Mouse (Mus musculus) gastrocnemius, postnatal 10 days (tissue): ENCODE results near the gene Tnfaip2. TPM values are rescaled to one million over a fixed set of nuclear protein-coding genes. Genes with fewer than 3 reads are reported as not detected.
A peak's percentile ranks its signal among the peaks of the same experiment; 100 is the strongest.

ENCODE experiments used
- DNase-seq: peaks from one replicate; pipeline ENCODE4 v3.0.0; 2021; ENCODE audit warnings: mixed read lengths
- long read RNA-seq, 2 experiments: library from polyadenylated mRNA; stranded (forward); transcript quantifications; one replicate each; pipeline ENCODE4 v2.0.0; 2021
- total RNA-seq, 2 experiments: library from RNA; stranded (reverse); gene quantifications; 2 replicates each; pipeline ENCODE4 v1.2.3; 2021

Tnfaip2 gene
- 10 to 100 TPM; 37.0 to 47.7 TPM for total RNA-seq
- long read RNA-seq, experiment 1, transcript Tnfaip2-201 (12 exons, 3,762 nt), result major isoform, 62 of 82 reads
- long read RNA-seq, experiment 1, partial matches to known transcripts, result 15 of 82 reads
- long read RNA-seq, experiment 1, other reads (novel, unspliced or antisense), result 5 of 82 reads
- long read RNA-seq, experiment 2, transcript Tnfaip2-201 (12 exons, 3,762 nt), result major isoform, 26 of 39 reads
- long read RNA-seq, experiment 2, partial matches to known transcripts, result 10 of 39 reads
- long read RNA-seq, experiment 2, other reads (novel, unspliced or antisense), result 2 of 39 reads

DNA sequence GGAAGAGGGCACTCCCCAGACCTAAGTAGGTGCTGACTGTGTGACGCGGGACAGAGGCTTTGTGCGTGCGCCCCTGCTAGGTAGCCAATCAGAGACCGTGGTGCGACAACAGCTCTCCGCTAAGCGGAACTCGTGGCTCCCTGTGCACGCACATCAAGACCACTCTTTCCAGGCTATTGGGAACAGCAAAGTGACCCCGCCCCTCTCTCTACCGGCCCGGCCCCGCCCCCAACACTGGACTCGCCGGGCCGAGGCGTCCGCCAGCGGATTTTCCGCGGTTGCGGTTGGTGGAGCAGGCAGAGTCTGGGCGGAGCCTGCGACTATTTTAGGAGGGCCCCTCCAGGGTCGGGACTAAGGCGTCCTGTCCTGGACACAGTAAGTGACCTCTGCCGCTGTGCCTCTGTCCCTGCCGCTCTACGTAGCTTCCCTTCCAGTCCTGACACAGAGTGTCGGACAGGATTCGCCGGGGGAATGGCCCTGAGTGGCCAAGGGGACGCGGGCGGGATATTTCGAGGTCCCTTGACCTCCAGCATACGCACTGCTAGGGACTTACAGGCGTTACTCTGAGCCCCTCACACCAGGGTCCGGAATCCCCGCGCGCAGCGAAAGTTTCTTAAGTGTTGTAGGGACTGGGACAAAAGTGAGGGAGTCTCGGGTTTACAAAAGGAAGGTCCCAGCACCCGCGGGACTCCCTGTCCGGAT is at the start of gene Tnfaip2:
Tnfaip2 (plus strand) TSS at position 161 of the 702 bp plus-strand sequence.
- peak; percentile 80 for DNase-seq

DNA sequence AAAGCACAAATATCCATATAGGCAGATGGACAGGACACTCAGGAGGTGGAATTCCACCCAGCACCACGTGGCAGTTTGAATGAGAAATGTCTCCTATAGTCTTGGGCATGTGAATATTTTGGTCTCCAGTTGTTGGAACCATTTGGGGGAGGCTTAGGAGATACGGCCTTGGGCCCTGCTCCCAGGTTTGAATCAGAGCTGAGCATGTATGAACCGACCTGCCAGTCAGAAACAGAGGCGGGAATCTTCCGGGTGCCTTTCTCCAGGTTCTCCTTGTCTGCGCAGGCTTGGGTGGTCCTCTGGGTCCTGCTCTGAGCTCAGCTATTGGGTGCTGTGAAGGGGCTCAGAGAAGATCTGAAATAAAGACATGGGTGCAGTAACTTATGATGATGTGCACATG is 48.3 kb upstream of the Tnfaip2 start:
- DNase-seq, result no peak

DNA sequence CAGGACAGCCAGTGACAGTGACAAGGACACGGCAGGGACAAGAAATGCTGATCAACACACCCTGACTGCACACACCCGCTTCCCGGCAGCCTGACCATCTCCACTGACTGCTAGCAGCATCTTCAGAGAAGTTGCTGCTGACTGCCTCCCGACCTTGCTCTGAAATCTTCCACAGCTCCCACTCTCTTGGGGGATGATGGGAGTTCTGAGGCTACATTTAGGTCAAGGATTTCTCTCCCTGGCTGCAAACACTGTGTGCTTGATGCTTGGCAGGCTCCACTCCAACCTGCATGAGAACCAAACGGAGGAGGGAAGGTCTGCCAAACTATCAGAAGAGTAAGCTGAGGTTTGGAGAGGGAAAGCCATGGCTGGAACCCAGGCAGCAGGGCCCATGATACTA is 45.3 kb upstream of the Tnfaip2 start:
- DNase-seq, result no peak

DNA sequence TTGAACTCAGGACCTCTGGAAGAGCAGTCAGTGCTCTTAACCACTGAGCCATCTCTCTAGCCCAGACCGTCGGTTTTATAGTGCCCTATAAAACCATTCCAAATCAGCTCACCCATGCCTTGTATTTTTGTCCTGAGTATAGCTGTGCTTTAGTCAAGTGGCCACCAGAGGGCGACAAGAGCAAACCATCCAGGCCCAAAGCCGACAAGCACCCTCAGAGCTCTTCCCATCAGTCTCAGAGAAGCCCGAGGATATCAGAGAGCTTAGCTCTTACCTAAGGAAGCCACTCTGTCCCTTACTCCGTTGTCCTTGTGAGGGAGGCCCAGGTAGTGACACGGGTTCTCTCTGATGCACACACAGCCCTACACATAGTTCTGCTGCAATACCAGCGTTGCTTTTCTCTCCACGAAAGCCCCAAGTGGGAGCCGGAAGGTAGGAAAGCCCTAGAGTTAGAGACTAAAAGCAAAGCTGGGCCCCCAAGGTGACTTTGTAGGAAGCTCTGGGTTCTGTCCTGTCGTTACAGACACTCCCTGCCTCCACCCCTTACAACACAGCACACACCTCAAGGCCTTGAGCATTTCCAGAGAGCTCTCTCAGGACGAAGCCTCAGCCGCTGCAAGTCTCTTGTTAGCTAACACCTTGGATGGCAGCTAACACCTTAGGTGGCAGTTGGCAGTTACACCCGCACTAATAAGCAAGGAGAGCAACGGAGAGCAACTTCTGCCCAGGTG is 40.6 kb upstream of the Tnfaip2 start:
- peak; percentile 81 for DNase-seq

GRCm38 (mm10) chr12:111404880-111405279 is 37.4 kb upstream of the Tnfaip2 start:
- DNase-seq, result no peak

- no peak for DNase-seq
Observed at GRCm38 (mm10) chr12:111406622-111407021, 35.6 kb upstream of the Tnfaip2 start, which contains the start of gene Lbhd2. TSS of gene Lbhd2 (plus strand) at chr12:111406809.

- DNase-seq, result no peak
Observed at GRCm38 (mm10) chr12:111409583-111409982, 32.7 kb upstream of the Tnfaip2 start.

DNA sequence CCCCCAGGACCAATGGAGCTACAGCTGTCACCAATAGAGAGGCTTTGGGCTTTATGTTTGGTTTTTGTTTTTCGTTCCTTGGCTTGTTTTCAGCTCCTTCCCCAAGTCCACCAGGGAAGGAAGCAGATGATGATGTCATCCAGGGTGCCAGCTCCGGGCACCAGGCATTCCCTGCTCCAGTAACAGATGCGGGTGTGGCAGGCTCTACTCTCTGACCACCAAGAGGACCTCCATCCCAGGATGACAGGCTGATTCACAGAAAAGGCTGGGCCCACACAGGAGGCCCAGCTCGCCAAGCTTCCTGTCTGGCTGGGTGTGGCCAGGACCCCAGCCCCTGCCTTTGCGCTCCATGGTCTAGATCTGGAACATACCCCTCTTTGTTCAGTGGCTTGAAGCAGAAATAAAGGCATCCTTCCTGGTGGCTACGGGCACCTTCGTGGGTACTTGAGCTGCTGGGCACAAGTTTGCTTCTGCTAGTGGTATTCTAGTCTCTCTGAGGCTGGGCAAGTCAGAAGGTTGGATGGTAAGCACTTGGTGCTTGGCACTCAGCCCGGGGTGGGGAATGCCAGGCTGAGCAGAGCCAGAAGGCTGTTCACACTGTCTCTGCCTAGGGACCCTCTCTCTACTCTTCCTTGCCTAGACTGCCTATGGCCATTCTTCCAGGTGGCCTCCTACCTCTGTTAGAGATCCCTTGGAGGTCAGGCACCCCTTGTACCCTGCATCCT is 30.5 kb upstream of the Tnfaip2 start:
- DNase-seq, result no peak

DNA sequence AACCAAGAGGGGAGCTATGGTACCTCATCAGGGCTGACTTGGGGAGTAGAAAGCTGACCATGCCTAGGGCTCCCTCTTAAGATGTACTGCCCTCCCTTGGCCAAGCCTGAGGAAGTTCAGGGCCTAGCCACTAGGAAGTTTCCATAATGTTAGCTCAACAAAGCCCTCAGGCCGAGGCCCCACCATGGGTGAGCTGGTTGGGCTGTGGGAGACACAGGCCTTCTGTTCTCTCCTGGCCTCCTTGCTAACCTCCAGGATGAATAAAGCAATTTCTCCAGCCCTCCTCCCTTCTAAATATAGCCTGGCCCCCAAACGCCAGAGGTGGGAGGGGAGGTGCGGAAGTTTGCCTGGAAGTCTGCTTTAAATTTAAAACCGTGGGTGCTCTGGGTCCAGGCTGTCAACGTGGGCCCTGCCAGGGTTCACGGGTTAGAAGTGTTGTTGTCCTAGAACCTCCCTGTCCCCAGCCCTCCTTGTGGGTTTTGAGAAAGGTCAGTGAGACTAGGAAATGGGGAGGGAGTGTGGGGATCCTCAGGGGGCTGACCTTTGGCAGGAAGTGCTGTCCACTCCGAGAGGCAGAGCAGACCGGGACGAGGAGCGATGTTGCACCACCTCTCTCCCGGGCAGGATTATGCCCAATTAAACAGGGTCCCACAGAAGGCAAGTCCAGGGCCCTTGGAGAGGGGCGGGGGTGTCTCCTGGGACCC is 29.5 kb upstream of the Tnfaip2 start:
- no peak for DNase-seq

GRCm38 (mm10) chr12:111413300-111413699 is 29.0 kb upstream of the Tnfaip2 start:
- DNase-seq, result peak; percentile 92

DNA sequence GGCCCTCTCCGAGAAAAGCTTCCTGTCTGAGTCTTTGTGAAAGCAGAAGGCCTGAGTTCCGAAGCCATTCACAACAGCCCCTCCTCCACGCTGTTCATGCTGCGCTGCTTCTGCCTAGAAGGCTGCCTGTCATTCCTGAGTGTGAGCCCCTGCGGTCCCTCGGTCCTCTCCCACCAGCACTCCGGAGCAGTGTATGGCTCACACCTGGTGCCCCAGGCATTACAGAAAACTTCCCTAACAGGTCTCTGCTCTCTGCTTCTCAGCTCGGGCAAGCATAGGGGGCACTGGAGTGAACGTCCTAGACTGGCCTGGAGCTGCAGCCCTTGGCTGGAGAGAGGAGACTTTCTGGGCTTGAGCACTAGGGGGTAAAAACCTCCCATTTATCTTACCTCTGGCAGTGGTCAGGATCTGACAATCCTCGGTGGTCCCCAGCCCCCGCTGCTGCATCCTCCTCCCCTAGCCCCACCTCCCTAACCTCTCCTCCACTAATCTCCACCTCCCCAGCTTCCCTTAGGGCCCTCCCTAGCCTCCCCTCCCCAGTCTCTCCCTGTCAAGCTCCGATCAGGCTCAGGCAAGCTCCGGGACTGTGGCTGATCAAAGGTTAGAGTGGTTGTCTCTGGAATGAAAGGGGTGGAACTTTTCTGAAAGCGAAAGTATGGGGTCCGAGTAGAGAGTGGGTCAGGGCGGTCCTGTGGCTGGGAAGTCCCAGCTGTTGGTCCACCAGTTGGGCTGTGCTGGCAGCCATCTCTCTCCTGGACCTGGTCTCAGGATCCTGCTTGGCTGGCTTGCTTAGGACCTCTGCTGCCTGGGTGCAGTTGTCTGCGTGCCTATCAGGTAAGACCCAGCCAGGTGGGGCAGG is 25.1 kb upstream of the Tnfaip2 start, which contains the start of gene Exoc3l4:
Exoc3l4 (plus strand) TSS at position 97 of the 859 bp plus-strand sequence.
- DNase-seq, result no peak

GRCm38 (mm10) chr12:111419918-111420317 is 22.4 kb upstream of the Tnfaip2 start:
- DNase-seq, result no peak

GRCm38 (mm10) chr12:111420946-111421709 is 21.1 kb upstream of the Tnfaip2 start:
- no peak for DNase-seq

GRCm38 (mm10) chr12:111422852-111423251 is 19.4 kb upstream of the Tnfaip2 start:
- no peak for DNase-seq

GRCm38 (mm10) chr12:111423570-111424129 is 18.6 kb upstream of the Tnfaip2 start:
- no peak for DNase-seq

DNA sequence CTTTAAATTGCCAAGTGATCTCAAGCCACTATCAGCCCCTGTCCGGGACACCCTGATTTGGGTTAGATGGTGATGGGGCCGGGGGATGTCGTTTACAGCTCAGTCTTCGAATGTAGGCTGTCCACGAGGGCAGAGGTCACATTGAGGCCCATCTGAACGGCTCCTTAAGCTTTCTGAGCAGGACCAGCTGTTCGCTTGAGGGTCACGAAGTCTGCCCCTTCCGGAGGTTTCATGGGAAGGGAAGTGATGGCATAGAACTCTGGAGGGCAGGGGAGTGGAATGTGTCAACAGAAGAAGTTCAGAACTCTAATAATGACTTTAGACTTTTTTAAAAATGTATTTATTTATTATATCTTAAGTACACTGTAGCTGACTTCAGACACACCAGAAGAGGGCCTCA is 17.7 kb upstream of the Tnfaip2 start:
- DNase-seq, result no peak

GRCm38 (mm10) chr12:111425258-111425657 is 17.0 kb upstream of the Tnfaip2 start:
- DNase-seq, result peak; percentile 91

GRCm38 (mm10) chr12:111425789-111426460 is 16.3 kb upstream of the Tnfaip2 start:
- peak; percentile 97 for DNase-seq
